Mouse (Mus musculus) heart, adult 8-10 months (tissue): ENCODE measurements around the gene Akp3. TPM values are rescaled to one million over a fixed set of nuclear protein-coding genes. Genes with fewer than 3 reads are reported as not detected.

Experiments
- DNase-seq: peaks from one replicate; pipeline ENCODE4 v3.0.0; 2022; ENCODE audit warnings: low spot score
- total RNA-seq, 4 experiments: library from RNA; stranded (reverse); gene quantifications; 2 replicates each; pipeline ENCODE4 v1.2.4; 2022

The Akp3 gene
- not detected for total RNA-seq

- DNase-seq = no peak
These were observed at the start of gene Akp3 for GRCm38 (mm10) chr1:87124673-87125072. Gene Akp3 (plus strand): TSS chr1:87124973.

GRCm38 (mm10) chr1:87086196-87086595, 38.6 kb upstream of the Akp3 start:
- DNase-seq = no peak

- no peak for DNase-seq
These were observed 37.8 kb upstream of the Akp3 start for GRCm38 (mm10) chr1:87086964-87087363.

- DNase-seq = no peak
These were observed 35.5 kb upstream of the Akp3 start for GRCm38 (mm10) chr1:87089251-87089650.

- no peak for DNase-seq
These were observed 34.9 kb upstream of the Akp3 start, which contains the start of gene Alppl2 for GRCm38 (mm10) chr1:87089828-87090227. Gene Alppl2 (minus strand): TSS chr1:87089928.

GRCm38 (mm10) chr1:87095642-87096041, 29.1 kb upstream of the Akp3 start:
- no peak for DNase-seq

GRCm38 (mm10) chr1:87098358-87098975, 26.3 kb upstream of the Akp3 start:
- peak; percentile 7 for DNase-seq

- DNase-seq = no peak
These were observed 23.4 kb upstream of the Akp3 start, which contains the start of gene Alpi for GRCm38 (mm10) chr1:87101411-87101810. Gene Alpi (minus strand): TSS chr1:87101606.

GRCm38 (mm10) chr1:87102114-87102513, 22.7 kb upstream of the Akp3 start:
- DNase-seq = no peak

- no peak for DNase-seq
These were observed 20.8 kb upstream of the Akp3 start for GRCm38 (mm10) chr1:87103936-87104335.

GRCm38 (mm10) chr1:87106536-87106935, 18.2 kb upstream of the Akp3 start:
- DNase-seq = no peak

- DNase-seq = no peak
These were observed 16.2 kb upstream of the Akp3 start for GRCm38 (mm10) chr1:87108564-87108963.

GRCm38 (mm10) chr1:87111719-87112354, 12.9 kb upstream of the Akp3 start:
- DNase-seq = no peak

GRCm38 (mm10) chr1:87114784-87115183, 10.0 kb upstream of the Akp3 start:
- no peak for DNase-seq

GRCm38 (mm10) chr1:87127206-87128030, 2.6 kb downstream of the Akp3 start:
- no peak for DNase-seq

- no peak for DNase-seq
These were observed 7.0 kb downstream of the Akp3 start for GRCm38 (mm10) chr1:87131803-87132202.

GRCm38 (mm10) chr1:87141550-87141949, 16.8 kb downstream of the Akp3 start:
- no peak for DNase-seq

GRCm38 (mm10) chr1:87142456-87142855, 17.7 kb downstream of the Akp3 start:
- no peak for DNase-seq

GRCm38 (mm10) chr1:87143141-87143540, 18.4 kb downstream of the Akp3 start:
- no peak for DNase-seq

- no peak for DNase-seq
These were observed 24.6 kb downstream of the Akp3 start for GRCm38 (mm10) chr1:87149422-87149821.

- no peak for DNase-seq
These were observed 26.5 kb downstream of the Akp3 start for GRCm38 (mm10) chr1:87151286-87151685.

GRCm38 (mm10) chr1:87153776-87154500, 29.2 kb downstream of the Akp3 start:
- no peak for DNase-seq
